Mouse (Mus musculus): ENCODE measurements at regions not wholly inside any gene's neighbourhood (a gene's known extent, or its start where the extent isn't known, plus 50 kb on each side); places are given as distances from the start of the nearest gene placed in this dataset.

GRCm38 (mm10) chr12:29121159-29121558 lies 369.6 kb downstream of the Eipr1 start:
- peak; percentile 29 for DNase-seq (ENCODE audit: low read depth, low spot score)

- DNase-seq (ENCODE audit: low read depth, low spot score), result no peak
Measured at GRCm38 (mm10) chr12:29122931-29123330, 371.3 kb downstream of the Eipr1 start.

- DNase-seq (ENCODE audit: low read depth, low spot score), result no peak
Measured at GRCm38 (mm10) chr12:29124079-29124668, 372.6 kb downstream of the Eipr1 start.

- peak; percentile 40 for DNase-seq (ENCODE audit: low read depth, low spot score)
Measured at GRCm38 (mm10) chr12:29128844-29129243, 377.2 kb downstream of the Eipr1 start.

- no peak for DNase-seq (ENCODE audit: low read depth, low spot score)
Measured at GRCm38 (mm10) chr12:29129331-29129730, 377.7 kb downstream of the Eipr1 start.

GRCm38 (mm10) chr12:29134326-29134725 lies 382.7 kb downstream of the Eipr1 start:
- DNase-seq (ENCODE audit: low read depth, low spot score), result no peak

- peak; percentile 86 for DNase-seq (ENCODE audit: low read depth, low spot score)
Measured at GRCm38 (mm10) chr12:29136850-29137268, 385.3 kb downstream of the Eipr1 start.

- no peak for DNase-seq (ENCODE audit: low read depth, low spot score)
Measured at GRCm38 (mm10) chr12:29137455-29137854, 385.9 kb downstream of the Eipr1 start.

- DNase-seq (ENCODE audit: low read depth, low spot score), result no peak
Measured at GRCm38 (mm10) chr12:29140576-29140975, 387.6 kb upstream of the Myt1l start.

- no peak for DNase-seq (ENCODE audit: low read depth, low spot score)
Measured at GRCm38 (mm10) chr12:29141132-29141531, 387.1 kb upstream of the Myt1l start.

GRCm38 (mm10) chr12:29141855-29142254 lies 386.3 kb upstream of the Myt1l start:
- no peak for DNase-seq (ENCODE audit: low read depth, low spot score)

- no peak for DNase-seq (ENCODE audit: low read depth, low spot score)
Measured at GRCm38 (mm10) chr12:29143297-29143696, 384.9 kb upstream of the Myt1l start.

- DNase-seq (ENCODE audit: low read depth, low spot score), result no peak
Measured at GRCm38 (mm10) chr12:29160920-29161319, 367.3 kb upstream of the Myt1l start.

- DNase-seq (ENCODE audit: low read depth, low spot score), result no peak
Measured at GRCm38 (mm10) chr12:29161546-29161945, 366.6 kb upstream of the Myt1l start.

GRCm38 (mm10) chr12:29164701-29165100 lies 363.5 kb upstream of the Myt1l start:
- no peak for DNase-seq (ENCODE audit: low read depth, low spot score)

- DNase-seq (ENCODE audit: low read depth, low spot score), result no peak
Measured at GRCm38 (mm10) chr12:29166316-29166715, 361.9 kb upstream of the Myt1l start.

- no peak for DNase-seq (ENCODE audit: low read depth, low spot score)
Measured at GRCm38 (mm10) chr12:29167922-29168321, 360.3 kb upstream of the Myt1l start.

GRCm38 (mm10) chr12:29175698-29176440 lies 352.3 kb upstream of the Myt1l start:
- no peak for DNase-seq (ENCODE audit: low read depth, low spot score)

GRCm38 (mm10) chr12:29177145-29177544 lies 351.0 kb upstream of the Myt1l start:
- no peak for DNase-seq (ENCODE audit: low read depth, low spot score)

- DNase-seq (ENCODE audit: low read depth, low spot score), result no peak
Measured at GRCm38 (mm10) chr12:29178168-29178895, 349.9 kb upstream of the Myt1l start.

GRCm38 (mm10) chr12:29179405-29179804 lies 348.8 kb upstream of the Myt1l start:
- DNase-seq (ENCODE audit: low read depth, low spot score), result no peak

- DNase-seq (ENCODE audit: low read depth, low spot score), result no peak
Measured at GRCm38 (mm10) chr12:29180576-29180975, 347.6 kb upstream of the Myt1l start.

GRCm38 (mm10) chr12:29187619-29188018 lies 340.6 kb upstream of the Myt1l start:
- DNase-seq (ENCODE audit: low read depth, low spot score), result no peak
